Mouse (Mus musculus): ENCODE data around the gene Mmp19.

DNA sequence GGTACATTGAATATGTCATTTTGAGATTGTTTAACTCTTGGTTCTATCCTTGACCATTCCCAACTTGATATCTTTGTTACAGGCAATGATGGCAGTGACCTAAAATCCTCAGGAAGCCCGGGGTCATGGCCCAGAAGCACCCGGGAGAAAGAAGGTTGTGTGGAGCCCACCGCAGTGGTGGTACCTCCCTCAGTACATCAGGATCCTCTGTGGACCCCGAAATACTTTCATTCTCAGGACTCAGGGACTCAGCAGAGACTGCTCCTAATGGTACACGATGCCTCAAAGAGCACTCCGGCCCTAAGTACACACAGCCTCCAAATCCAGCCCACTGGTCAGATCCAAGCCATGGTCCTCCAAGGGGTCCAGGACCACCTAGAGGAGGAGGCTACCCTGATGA lies 15.4 kb downstream of the Mmp19 start:
- TF ChIP-seq CTCF (IDR thresholded peaks at IDR 0.05; ENCODE audit: low read depth, low read length) = no peak
- TF ChIP-seq POLR2A (IDR thresholded peaks at IDR 0.05; ENCODE audit: extremely low read depth, insufficient read depth, low read length) = no peak
